Mouse (Mus musculus): ENCODE results near the gene Gm28230. TPM values are rescaled to one million over a fixed set of nuclear protein-coding genes. Genes with fewer than 3 reads are reported as not detected.

Gene Gm28230
- polyA plus RNA-seq (2017; shearing (Covaris generic)), result not detected

GRCm38 (mm10) chr2:74726551-74726950 is at the start of gene Gm28230:
Gm28230 (plus strand) TSS chr2:74726728.

GRCm38 (mm10) chr2:74678891-74679595 is 47.5 kb upstream of the Gm28230 start, which contains the start of gene Hoxd11:
Hoxd11 (plus strand) TSS chr2:74679557.

GRCm38 (mm10) chr2:74691022-74691951 is 35.2 kb upstream of the Gm28230 start, which contains the start of gene Hoxd10:
Hoxd10 (plus strand) TSS chr2:74691924.

GRCm38 (mm10) chr2:74697567-74698121 is 28.9 kb upstream of the Gm28230 start, which contains the start of gene Hoxd9:
Hoxd9 (plus strand) TSS chr2:74697727.

GRCm38 (mm10) chr2:74704393-74704998 is 22.0 kb upstream of the Gm28230 start, which contains the start of gene Hoxd8:
Hoxd8 (plus strand) TSS chr2:74704615.

GRCm38 (mm10) chr2:74711721-74712621 is 14.6 kb upstream of the Gm28230 start, which contains the start of the genes Hoxd3 and Hoxd4:
Hoxd3 (plus strand) TSS chr2:74711927.
Hoxd4 (plus strand) TSS chr2:74711929.

GRCm38 (mm10) chr2:74762522-74763244 is 36.2 kb downstream of the Gm28230 start, which contains the start of gene Hoxd1:
Hoxd1 (plus strand) TSS chr2:74762980.

Other genes starting within 250 kb of the Gm28230 start
- 19.9 TPM for gene Lnpk, start 147.3 kb upstream of the Gm28230 start, polyA plus RNA-seq (2017; shearing (Covaris generic))
- gene Evx2, start 67.2 kb upstream of the Gm28230 start, polyA plus RNA-seq (2017; shearing (Covaris generic)), result not detected
- not detected for gene Hoxd13, start 58.4 kb upstream of the Gm28230 start, polyA plus RNA-seq (2017; shearing (Covaris generic))
- not detected for gene Hoxd12, start 51.7 kb upstream of the Gm28230 start, polyA plus RNA-seq (2017; shearing (Covaris generic))
- gene Hoxd11, start 47.2 kb upstream of the Gm28230 start, polyA plus RNA-seq (2017; shearing (Covaris generic)), result not detected
- not detected for gene Hoxd10, start 34.8 kb upstream of the Gm28230 start, polyA plus RNA-seq (2017; shearing (Covaris generic))
- gene Hoxd9, start 29.0 kb upstream of the Gm28230 start, polyA plus RNA-seq (2017; shearing (Covaris generic)), result not detected
- gene Hoxd8, start 22.1 kb upstream of the Gm28230 start, polyA plus RNA-seq (2017; shearing (Covaris generic)), result 0.06 TPM
- gene Hoxd3, start 14.8 kb upstream of the Gm28230 start, polyA plus RNA-seq (2017; shearing (Covaris generic)), result not detected
- gene Hoxd4, start 14.8 kb upstream of the Gm28230 start, polyA plus RNA-seq (2017; shearing (Covaris generic)), result not detected
- not detected for gene Hoxd1, start 36.3 kb downstream of the Gm28230 start, polyA plus RNA-seq (2017; shearing (Covaris generic))
- gene Mtx2, start 99.1 kb downstream of the Gm28230 start, polyA plus RNA-seq (2017; shearing (Covaris generic)), result 74.2 TPM